Mouse (Mus musculus) adrenal gland, postnatal 36 days (tissue): ENCODE results near the gene Cavin4. TPM values are rescaled to one million over a fixed set of nuclear protein-coding genes. Genes with fewer than 3 reads are reported as not detected.

Experiments
- DNase-seq, 2 experiments: peaks; one replicate each; pipeline ENCODE4 v3.0.0; 2021; ENCODE audit warnings: mixed read lengths in 1 of 2
- long read RNA-seq, 2 experiments: library from polyadenylated mRNA; stranded (forward); transcript quantifications; one replicate each; pipeline ENCODE4 v2.0.0; 2021; ENCODE audit warnings: borderline sequencing depth in 2 of 2
- total RNA-seq, 2 experiments: library from RNA; stranded (reverse); gene quantifications; 2 replicates each; pipeline ENCODE4 v1.2.3; 2021

Gene Cavin4
- total RNA-seq: under 1 TPM; 0.23 to 0.36 TPM
- long read RNA-seq, experiment 1: 0 reads
- long read RNA-seq, experiment 2: 0 reads

DNA sequence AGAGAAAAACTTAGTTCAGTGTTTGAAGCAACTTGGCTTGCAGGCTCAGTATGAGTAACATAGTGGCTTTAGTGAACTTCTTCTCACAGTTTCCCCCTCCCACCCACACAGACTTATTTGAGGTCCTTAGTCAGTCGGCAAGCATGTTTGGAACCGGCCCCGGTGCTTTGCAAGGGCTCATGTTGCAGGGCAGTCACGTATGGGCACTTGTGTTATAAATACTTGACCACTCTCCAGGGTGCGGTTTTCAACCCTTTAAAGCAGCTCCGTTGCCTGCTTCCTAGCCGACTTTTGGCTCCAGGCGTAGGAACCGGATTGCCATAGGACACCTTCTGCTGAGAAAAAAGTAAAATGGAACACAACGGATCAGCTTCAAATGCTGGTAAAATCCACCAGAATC, at the start of gene Cavin4:
TSS of gene Cavin4 (plus strand) at position 244 of the 400 bp plus-strand sequence.
- no peak for DNase-seq

DNA sequence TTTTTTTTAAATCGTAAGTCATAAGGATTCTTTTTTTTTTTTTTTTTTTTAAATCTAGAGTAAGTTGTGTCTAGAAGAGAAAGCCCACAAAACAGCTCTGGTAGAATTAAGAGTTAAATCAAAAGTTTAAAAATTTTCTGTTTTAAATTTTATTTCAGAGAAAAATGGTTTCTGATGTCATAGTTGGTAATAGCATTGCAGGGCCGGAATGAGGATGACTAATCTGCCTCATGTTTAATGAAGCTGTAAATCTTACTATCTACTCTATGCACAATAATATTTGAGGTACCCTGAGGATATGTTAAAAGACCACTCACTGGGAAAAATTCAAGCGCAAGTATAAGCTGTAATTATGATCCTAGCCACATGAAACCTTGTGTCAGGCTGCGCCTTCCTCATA, 47.8 kb upstream of the Cavin4 start:
- no peak for DNase-seq

DNA sequence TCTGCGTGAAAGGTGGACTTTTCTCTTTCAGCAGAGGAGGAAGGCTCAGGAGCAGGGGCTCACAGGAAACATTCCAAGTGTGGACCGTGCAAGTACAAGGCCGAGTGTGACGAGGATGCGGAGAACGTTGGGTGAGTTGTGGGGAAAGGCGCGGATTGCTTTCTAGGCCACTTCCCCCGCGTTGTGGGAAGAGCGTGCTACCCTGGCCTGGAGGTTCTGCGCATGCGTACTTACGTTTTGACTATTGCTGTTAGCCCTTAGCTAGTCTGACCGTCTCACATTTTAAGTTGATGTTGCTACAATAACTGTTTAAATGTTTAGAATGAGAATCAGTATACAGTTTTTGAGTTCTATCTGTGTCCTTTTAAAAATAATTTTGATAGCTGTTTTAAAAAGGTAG, 46.1 kb upstream of the Cavin4 start:
- DNase-seq: no peak

DNA sequence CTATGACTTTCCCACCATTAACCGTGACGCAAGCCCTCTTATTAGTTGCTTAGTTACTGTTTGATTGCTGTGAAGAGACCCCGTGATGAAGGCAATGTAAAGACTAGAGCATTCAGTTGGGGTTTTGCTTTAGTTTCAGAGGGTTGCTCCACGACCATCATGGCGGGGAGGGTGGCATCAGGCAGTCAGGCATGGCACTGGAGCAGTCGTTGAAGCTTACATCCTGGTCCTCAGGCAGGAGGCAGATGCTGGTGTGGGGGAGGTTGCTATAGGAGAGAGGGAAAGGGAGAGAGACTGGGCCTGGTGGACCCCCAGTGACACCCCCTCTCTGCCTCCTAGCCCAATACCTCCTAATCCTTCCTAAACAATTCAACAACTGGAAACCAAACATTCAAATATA, 43.2 kb upstream of the Cavin4 start:
- DNase-seq: no peak

DNA sequence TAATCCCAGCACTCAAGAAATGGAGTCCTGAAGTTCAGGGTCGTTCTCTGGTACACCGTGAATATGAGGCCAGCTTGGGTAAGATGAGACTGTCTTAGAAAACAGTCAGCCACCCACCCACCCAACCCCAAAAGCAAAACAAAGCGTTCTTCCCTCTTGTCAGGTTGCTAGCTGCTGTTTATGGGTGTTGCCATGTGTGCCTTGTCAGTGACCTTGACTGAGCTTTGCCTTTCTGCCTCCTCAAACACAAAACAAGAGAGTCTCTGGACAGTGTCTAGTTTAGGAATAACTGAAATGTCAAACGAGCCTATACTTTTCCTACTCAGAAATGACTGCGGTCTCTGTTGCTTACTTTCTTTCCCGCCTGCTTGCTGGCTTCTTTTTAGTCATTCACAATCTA, 41.1 kb upstream of the Cavin4 start:
- no peak for DNase-seq

DNA sequence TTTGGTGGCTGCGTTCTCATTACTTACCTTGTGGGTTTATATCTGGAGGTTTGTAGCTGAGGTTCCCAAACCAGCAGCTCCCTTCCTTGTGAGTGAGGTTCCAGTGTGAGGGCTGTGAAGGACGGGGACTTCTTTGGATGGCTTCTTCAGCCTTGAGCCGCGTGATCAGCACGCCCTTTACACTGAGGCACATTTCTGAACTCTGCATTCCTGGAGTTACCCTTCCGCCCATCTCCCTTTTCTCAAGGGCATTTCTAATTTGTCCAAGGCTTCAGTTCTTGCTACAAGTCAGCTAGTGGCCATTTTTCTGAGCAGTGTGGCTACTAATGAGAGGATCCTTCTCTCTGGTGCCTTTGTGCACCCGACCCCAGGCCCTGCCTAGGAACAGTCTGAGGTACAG, 40.4 kb upstream of the Cavin4 start:
- peak; percentile 11 to 12 for DNase-seq

DNA sequence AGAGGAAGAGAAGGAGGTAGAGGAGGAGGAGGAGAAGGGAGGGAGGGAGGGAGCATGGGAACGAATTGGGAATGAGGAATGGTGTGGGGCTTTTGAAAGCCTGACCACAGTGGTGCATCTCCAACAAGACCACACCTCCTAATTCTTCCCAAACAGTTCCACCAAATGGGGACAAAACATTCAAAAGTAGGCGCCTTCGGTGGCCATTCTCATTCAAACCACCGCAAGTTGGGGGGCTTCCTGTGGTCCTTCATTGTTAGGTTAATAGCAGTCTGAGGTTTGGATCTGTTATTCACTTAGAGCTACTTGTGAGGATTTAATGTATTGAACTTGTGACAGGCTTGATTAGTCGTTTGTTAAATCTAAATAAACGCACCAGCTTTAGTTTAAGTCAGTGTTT, 38.4 kb upstream of the Cavin4 start:
- DNase-seq: no peak

DNA sequence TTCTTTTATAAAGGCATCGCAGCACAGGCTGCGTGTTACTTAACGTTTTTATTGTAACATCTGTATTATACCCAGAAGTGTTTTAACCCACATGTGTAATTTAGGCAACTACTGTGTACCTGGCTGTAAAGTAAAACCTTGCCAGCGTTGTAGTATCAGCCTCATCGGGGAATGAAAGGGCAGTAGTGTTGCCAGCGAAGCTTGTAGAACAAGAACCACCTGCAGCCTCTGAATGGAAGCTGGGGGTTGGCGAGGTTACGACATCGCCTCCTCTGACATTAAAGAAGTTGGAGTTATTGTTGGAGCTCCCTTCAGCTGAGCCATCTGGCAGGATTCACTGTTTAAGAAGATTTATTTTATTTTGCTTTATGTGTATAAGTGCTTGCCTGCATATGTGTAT, 37.5 kb upstream of the Cavin4 start:
- DNase-seq: no peak

DNA sequence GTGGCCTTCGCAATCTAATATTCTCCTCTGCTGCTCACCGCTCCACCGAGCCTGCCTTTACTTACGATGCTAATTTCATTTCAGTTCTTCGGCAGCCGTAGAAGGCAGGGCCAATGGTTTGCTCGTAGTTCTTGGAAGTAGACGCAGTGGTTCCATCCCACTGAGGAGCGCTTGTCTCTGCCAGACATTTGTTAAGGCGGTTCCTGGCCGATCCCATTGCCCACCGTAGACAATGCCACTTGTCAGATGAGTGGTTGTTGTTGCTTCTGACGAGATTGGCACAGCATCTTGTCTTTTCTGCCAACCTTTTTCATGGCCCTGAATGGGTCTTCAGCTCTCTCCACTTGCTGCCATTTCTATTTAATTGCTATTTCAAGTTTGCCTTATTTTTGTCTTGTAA, 33.9 kb upstream of the Cavin4 start:
- no peak for DNase-seq

DNA sequence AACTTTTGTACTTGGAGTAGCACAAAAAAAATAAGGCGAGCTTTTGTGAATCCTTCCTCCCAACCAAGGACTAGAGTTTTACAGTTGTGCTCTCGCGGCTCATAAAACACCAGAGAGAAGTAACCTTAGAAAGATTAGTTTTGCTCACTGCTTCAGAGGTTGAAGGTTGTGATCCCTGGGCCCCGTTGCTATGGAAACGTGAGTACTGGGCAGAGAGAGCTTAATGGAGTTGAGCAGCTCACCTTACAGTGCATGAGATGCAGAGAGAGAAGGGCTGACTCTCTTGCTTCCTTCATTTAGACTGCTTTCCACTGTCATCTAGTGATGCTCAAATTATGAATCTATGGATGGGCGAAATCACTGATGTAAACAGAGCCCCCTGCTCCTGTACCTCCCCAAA, 29.8 kb upstream of the Cavin4 start:
- DNase-seq: no peak

DNA sequence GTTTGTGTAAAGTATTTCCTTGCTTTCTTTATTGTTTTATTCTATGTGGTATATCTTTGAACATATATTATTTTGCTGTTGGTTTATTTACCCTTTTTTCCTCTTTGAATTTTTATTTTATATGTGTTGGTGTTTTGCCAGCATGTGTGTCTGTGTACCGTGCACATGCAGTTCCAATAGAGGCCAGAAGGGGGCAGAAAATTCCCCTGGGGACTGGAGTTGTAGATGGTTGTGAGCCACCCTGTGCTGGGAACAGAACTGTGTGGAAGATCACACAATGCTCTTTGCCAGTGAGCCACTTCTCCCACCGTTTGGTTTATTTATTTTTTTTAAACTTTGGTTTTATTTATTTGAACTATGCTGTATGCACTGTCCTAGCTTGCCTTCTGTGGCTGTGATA, 29.3 kb upstream of the Cavin4 start:
- peak in 1 of 2 experiments; percentile 17 for DNase-seq

DNA sequence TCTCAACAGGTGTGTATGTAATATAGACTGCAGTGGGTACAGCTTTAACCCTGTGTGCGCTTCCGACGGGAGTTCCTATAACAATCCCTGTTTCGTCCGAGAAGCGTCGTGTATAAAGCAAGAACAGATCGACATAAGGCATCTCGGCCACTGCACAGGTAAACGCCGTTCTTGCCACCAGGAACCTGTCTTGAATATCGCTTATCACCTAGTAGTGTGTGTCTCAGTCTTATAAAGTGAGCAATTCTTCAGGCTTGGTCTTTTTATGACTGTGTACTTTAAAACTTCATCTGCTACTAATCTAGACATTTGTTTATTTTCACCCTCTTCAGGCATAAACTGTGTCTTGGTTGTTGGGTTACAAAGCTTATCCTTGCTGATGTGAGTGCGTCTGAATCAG, 26.5 kb upstream of the Cavin4 start:
- no peak for DNase-seq

DNA sequence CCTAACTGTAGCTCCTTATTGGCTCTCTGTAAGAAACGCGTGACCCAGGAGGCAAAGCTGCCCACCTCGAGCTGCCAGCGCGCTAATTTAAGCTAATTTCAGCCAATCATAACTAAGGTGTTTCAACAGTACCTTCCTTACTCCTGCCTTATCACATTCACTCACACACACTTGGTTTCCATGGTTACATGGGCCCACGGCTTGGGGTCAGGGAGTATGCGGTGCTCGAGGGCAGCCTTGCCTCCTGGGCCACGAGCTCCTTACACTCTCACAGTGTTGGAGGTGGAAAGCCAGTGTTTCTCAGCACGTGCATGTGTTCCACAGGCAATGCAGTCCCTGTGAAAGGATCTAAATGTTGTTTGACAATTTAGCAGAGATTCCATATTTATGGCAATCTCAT, 25.2 kb upstream of the Cavin4 start:
- DNase-seq: no peak

DNA sequence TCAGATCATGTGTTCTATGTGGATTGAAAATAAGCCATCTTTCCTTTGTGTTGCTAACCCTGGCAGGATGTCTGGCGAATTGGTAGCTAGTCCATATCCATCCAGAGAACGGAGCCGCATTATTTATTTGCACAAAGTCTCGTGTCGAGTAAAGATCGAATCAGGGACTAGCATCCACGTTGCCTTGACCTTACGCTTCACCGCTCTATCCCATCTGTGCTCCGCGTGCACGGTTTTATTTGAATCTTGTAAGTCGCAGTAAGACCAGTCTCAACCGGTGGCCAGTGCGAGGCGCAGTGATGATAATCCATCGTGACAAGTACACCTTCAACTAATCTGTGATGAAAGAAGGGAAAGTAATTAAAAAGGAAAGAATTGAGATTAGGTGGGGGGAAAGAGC, 23.8 kb upstream of the Cavin4 start:
- no peak for DNase-seq

DNA sequence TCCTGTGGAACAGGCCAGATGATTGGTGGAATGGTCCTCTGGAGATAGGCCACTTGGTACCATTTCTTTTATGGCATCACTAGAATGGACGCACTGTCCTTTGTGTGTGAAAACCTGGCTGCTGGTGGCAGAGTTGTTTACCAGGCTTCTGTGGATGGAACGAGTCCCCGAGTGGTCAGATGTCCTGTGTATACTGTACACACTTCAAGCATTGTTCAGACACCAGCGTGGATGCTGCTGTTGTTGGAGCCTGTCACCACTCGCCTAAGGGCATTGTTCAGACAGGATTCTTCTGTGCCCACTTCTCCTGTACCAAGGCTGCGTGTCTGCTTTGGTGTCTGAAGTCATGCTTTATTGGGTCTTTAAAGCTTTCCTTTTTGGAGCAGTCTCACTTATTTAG, 19.5 kb upstream of the Cavin4 start:
- no peak for DNase-seq

DNA sequence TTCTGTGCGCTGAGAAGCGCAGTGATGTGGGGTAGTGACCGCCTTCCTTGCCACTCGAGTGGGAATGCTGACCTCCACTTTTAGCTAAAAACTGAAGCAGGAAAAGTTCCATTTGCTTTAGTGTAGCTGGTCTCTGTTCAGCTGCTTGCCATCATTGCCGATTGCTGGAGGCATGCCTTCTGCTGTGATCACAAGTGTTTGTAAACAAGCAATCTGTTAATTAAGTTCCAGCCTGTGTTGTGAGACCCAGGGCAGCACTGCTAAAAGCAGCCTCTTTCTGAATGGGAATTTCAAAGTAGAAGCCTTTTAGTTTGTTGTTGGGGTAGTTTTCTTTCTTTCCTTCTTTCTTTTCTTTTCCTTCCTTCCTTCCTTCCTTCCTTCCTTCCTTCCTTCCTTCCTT, 17.2 kb upstream of the Cavin4 start:
- DNase-seq: no peak

DNA sequence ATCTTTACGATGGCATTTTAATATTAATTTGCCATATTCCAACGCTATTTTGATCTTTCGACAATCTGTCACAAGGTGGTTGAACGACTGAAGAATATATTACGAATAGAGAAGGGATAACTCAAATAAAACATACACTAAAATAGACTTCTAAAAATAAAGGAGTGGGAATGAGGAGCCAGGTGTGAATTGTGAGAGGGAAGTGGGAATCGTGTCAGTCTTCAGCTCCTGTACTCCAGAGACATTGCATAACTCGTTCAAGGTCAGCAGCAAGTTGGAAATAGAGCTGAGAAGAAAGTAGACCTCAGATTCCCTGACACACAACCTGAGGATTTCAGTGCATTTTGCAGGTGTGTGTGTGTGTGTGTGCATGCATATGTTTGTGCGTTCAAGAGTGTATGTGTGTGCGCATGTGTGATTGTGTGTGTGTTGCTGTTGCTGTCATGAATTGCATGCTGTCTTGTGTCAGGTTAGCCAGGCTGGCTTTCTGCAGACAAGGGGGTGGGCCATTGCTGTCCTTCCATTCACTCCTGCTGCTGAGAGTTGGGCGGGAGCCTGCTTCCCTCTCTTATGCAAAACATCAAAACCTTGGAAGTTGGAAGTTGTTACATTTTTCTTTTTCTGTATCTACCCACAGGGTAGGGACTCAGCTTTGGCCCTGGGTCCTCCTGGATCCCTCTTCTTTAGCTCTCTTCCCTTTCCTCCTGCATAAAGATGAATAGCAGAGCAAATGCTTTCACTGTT, 12.5 kb upstream of the Cavin4 start:
- no peak for DNase-seq

DNA sequence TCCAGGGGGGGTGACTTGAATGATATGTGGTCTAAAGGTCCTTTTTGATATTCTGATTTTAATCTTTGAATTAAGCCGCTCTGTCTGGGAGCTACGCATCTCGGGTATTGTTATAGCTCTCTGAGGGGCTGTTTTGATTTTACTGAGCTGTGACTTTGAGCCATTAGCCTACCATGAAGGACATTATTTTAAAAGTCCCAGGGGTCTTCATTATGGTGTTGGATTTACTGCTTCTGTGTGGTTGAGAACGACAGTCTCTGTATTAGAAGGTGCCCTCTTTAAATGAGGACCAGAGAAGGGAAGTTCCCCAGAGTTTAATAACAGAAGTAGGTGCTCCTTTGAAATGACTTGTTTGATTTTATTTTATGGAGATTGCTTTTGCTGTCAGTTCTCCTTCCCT, 9.2 kb upstream of the Cavin4 start:
- no peak for DNase-seq

DNA sequence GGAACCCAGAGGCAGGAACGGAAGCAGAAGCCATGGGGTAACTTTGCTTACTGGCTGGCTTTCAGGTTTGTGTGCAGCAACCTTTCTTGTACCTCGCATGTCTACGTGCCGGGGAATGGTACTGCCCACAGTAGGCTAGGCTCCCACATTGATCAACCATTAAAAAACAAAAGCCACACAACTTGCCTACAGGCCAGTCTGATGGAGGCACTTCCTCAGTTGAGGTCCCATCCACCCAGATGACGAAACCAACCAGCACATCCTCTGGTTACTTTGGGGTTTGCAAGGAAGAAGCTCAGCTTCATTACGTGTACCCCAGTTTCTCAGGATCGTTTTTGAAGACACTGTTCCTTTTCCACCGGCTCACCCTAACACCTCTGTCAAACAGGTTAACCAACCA, 6.8 kb upstream of the Cavin4 start:
- no peak for DNase-seq

DNA sequence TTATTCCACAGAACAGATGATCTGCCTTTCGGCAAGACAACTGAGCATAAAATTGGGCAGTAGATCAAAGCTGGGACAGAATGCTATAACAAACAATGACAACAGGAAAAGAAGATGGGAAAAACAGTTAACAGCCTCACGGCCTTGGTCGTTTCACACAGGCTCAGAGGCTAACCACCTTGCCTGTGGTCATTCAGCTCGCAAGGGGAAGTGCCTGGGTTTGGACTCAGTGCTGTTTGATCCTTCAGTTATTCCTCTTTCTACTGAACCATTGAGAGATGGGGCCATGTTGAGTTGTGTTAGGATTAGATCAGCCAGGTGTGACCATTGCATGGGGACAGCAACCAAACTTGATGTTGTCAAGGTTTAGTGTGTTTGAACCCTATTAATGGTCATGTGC, 3.2 kb upstream of the Cavin4 start:
- no peak for DNase-seq

DNA sequence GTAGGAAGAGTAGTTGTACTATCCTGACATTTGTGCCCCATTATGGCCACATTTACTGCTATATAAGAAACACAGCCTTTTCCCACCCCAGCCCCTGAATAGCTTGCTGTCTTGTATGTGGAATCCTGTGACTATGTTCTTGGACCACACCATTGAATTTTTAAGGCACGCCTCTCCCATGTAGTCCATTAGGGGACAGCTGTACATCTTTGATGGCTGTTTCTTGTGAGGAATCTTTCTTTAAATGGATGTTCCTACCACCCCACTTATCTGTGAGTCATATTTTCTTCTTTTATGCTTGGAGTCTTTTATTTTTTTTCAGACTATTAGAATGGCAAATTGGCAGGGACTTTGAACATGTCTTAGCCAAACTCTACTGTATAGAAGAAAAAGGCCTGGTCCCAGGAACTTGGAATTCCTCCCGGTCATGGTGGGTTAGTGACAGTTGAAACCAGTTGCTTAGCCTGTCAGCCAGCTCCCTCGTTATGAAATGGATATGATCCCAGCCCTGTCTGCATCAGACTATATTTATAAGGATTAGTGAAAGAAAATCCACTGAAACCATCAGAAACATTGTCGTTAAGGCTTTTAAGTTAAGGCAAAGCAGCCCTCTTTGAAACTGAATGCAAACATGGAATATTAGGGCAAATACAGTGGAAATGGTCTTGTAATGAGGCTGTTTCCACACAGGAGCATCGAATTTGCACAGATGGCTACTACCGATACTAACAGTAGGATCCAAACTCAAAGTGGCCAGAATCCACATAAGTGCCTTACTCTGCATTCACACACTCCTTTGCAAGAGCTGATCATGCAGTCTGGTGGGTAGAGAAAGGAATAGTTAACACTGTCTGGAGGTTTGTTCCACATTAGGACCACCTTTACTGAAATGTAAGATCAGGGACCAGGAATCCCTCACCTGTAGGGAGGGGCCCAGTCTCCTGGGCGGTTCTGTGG, 2.4 kb upstream of the Cavin4 start:
- DNase-seq: no peak

DNA sequence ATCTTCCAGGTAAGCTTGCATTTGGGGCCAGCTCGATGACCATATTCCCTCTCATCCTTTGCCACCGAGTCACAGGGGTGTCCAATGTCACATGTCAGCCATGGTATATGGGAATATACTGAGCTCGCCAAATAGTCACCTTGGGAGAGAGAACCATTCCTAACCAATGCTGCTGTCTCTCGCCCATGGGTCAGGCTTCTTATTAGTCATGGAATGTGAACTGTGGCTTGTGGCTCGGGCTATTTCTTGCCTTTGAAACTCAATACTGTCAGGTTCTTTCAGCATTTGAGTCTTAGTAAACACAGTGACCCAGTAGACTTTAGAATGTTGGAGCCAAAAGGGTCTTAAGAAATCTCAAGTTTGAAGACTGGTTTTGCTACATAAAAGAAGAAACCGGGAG, 707 bp downstream of the Cavin4 start:
- no peak for DNase-seq

DNA sequence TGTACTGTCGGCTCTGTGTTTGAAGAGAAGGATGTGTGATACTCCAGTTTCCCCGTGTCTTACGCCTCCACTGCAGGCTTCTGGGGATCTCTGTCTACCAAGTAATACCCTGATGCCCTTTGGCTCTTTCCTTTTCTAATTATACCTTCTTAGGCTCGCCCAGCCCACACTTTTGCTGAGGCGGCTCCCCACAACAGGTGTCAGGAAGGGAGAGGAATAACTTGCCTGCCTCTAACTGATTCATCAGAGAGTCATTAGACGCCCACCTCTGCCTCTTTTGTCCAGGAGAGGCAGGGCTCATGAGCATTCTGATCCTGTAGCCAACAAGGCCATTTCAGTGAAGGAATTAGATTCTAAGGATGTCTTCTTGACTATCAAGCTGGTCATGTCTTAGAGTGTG, 4.0 kb downstream of the Cavin4 start:
- DNase-seq: no peak

DNA sequence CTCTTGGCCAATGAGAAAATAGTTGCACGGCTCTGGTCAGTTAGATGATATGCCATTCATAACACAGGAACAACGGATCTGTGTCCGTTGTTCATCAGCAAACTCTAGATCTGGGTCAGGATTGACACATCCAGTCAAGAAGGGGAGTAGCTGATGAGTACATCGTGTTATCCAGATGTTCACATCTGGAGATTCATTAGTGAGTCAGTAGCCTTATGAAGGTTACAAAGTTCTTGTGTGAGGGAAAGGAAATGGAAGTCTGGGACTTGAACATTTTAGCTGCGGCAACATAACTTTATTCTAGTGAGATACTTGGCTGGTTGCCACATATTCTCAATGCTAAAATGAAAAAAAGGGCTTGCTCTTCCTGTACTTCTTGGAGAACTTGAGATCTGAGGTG, 9.6 kb downstream of the Cavin4 start:
- DNase-seq: no peak
